Mouse (Mus musculus) liver, embryonic 15.5 days (tissue): Measurements from ENCODE around the gene Trip11. TPM values are rescaled to one million over a fixed set of nuclear protein-coding genes. Genes with fewer than 3 reads are reported as not detected.
"Not testable (repeated sequence)": the region's sequence is repeated elsewhere in the genome, so short reads cannot be mapped to it uniquely, and the experiment has no call there.

Source experiments
- ATAC-seq: fragments of 200-750 bp; cut with Nextera tagmentation; 2 replicates; pipeline ENCODE4 v1.8.0; 2017; ENCODE audit warnings: moderate number of reproducible peaks, mild to moderate bottlenecking, moderate library complexity; ENCODE audit not compliant: insufficient read depth
- H3K27ac ChIP-seq: fragments of 300-500 bp; sonication (generic); replicated peaks from 2 replicates; pipeline ENCODE4 v1.5.1; 2015; ENCODE audit warnings: mild to moderate bottlenecking, inconsistent platforms
- H3K27me3 ChIP-seq: fragments of 300-500 bp; sonication (generic); 2 replicates; pipeline ENCODE4 v1.6.1; 2015; ENCODE audit warnings: mild to moderate bottlenecking, inconsistent platforms
- H3K36me3 ChIP-seq: fragments of 300-500 bp; sonication (generic); replicated peaks from 2 replicates; pipeline ENCODE4 v1.6.1; 2015; ENCODE audit warnings: moderate library complexity, mild to moderate bottlenecking, inconsistent platforms
- H3K4me1 ChIP-seq: fragments of 300-500 bp; sonication (generic); replicated peaks from 2 replicates; pipeline ENCODE4 v1.6.1; 2015; ENCODE audit warnings: inconsistent platforms
- H3K4me2 ChIP-seq: fragments of 300-500 bp; sonication (generic); 2 replicates; pipeline ENCODE4 v1.6.1; 2015; ENCODE audit warnings: moderate library complexity, mild to moderate bottlenecking, inconsistent platforms
- H3K4me3 ChIP-seq: fragments of 300-500 bp; sonication (generic); replicated peaks from 2 replicates; pipeline ENCODE4 v1.5.1; 2015; ENCODE audit warnings: mild to moderate bottlenecking, inconsistent platforms
- H3K9ac ChIP-seq: fragments of 300-500 bp; sonication (generic); 2 replicates; pipeline ENCODE4 v1.6.1; 2015; ENCODE audit warnings: moderate library complexity, mild to moderate bottlenecking, inconsistent platforms
- H3K9me3 ChIP-seq: fragments of 300-500 bp; sonication (generic); replicated peaks from 2 replicates; pipeline ENCODE4 v1.6.1; 2016; ENCODE audit warnings: inconsistent platforms
- whole genome bisulfite sequencing: fragments of 180-500 bp; shearing (Covaris S2); methylation state at CpG from one replicate; pipeline ENCODE4 v1.1.7; 2015; ENCODE audit warnings: mixed read lengths; ENCODE audit not compliant: insufficient replicate concordance; 5-methylcytosine and 5-hydroxymethylcytosine counted together
- polyA plus RNA-seq: library from polyadenylated mRNA; unstranded; fragments of >200 nt; fragmentation: Nextera tagmentation; extraction: Ambion mirVana; gene quantifications from 2 replicates; pipeline ENCODE4 v1.2.1, GENCODE M21; 2015

Gene Trip11
- polyA plus RNA-seq = 8.5 and 9.3 TPM in 2 replicates

DNA sequence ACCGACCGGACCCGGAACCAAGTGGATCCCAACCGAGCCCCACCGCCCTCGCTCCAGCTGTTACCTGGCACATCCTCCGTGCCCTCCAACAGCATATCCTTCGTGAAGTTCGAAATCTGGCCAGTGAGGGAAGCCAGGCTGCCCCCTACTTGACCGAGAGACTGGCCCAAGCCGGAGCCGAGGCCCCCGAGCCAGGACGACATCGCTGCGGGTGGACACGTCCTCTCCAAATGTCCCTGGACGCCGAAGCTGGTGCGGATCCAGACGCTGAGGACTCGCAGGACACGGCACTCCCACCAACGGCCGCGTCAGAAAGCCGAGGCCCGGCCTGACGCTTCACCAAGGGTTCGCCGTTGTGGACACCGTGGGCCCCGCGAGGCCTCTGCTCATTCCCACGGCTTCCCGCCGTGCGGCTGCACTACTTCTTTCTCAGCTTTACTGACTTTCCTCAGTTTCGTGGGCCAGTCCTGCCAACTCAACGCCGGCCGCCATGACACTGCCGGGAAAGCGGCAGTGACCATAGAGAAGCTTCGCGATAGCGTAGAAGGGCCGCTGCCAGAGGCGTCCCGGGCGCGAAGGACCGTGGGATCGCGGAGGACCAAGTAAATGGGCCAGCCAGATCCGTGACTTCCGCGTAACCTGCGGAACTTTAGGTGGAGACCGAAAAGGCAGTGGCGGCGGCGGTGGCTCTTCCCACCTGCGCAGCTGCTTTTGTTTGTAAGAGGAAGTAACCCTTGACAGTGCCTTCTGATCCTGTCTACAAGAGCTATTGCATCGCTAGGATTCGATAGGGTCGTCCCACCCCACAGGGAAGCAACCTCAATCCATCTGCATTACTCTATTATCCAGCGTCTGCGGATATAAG, at the start of gene Trip11:
TSS of gene Trip11 (minus strand) at position 642 of the 865 bp plus-strand sequence.
- under 1% methylated on average over 69 of the region's 69 CpGs for WGBS
- H3K4me2 ChIP-seq = peak within 1 kb of the TSS; percentile 89
- peak; percentile 96 for ATAC-seq

DNA sequence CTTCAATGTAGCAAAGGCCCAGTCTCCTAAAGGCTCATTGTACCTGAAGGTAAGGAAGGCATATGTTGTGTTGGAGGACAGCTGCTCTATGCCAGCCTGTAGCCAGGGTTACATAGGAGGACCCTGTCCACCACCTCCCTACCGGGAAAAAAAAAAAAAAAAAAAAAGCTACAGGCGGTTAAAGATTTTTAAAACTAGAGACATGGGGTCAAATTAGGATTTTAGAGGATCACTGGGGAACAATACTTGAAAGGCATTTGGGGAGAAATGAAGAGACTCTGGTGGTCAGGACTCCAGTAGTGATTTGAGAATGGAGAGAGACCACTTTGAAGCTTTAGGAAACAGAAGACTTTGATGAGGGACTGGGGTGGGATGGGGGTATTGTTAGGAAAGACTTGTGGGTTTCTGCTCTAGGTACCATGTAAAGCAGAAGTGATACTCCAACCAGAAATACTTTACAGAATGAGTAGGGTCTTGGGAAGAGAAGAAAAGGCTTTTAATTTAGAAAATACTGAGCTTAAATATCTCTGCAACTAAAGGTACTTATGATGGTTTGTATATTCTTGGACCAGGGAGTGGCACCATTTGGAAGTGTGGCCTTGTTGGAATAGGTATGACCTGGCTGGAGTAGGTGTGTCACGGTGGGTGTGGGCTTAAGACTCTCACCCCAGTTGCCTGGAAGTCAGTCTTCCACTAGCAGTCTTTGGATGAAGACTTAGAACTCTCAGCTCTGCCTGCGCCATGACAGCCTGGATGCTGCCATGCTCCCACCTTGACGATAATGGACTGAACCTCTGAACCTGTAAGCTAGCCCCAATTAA, 46.1 kb upstream of the Trip11 start:
- Histone ChIP-seq H3K4me2 (peak overlapping the region; percentile 80), H3K4me1 (peaks cover 22% of the 10 kb centered on the region), H3K9ac (peak overlapping the region; percentile 26; the same call in 1 of the 2 replicates), H3K27ac (0 out of 2 replicates have a peak overlapping the region, but pooled peaks have one; percentile 51), H3K4me3 (peak overlapping the region; percentile 93)
- 70% methylated on average over 5 of the region's 5 CpGs for WGBS
- not testable (repeated sequence) for ATAC-seq, H3K9me3 ChIP-seq, H3K27me3 ChIP-seq, H3K36me3 ChIP-seq

More for the DNA sequence above, at the start of gene Trip11:
- H3K4me1 ChIP-seq = peaks cover 24% of the 10 kb centered on the region
- H3K27ac ChIP-seq = peak within 1 kb of the TSS; percentile 84
- H3K4me3 ChIP-seq = peak within 1 kb of the TSS; percentile 93
- peak within 1 kb of the TSS; percentile 89 for H3K9ac ChIP-seq
- H3K27me3 ChIP-seq = no peaks in the 10 kb centered on the region
- no peaks in the 10 kb centered on the region for H3K9me3 ChIP-seq
- H3K36me3 ChIP-seq = peaks cover 13% of the 10 kb centered on the region

DNA sequence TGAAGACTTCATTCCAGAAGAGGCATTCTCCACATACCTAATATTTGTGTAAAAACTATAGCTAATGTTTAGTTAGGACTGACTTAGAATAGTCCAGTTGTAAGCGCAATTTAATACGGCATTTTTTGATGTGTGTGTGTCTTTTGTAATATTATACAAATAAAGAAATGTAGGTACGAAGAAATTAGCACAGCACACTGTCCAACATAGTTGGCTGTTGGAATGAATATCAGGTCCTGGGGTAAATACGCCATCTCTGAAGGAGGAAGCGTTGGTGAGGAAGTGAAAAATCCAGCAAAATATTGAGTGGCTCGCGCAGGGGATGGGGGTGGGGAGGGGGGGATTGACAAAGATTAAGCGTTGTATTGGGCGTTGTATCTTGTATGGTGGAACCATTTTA, 45.5 kb upstream of the Trip11 start:
- no peaks in the 10 kb centered on the region for H3K36me3 ChIP-seq
- 18% methylated on average over 9 of the region's 9 CpGs for WGBS
- no peak for ATAC-seq
- peak overlapping the region; percentile 93 for H3K4me3 ChIP-seq
- H3K27me3 ChIP-seq = no peaks in the 10 kb centered on the region
- H3K9ac ChIP-seq = peak overlapping the region; percentile 26; the same call in 1 of the 2 replicates
- peak overlapping the region; percentile 51; the same call in 1 of the 2 replicates for H3K27ac ChIP-seq
- peaks cover 22% of the 10 kb centered on the region for H3K4me1 ChIP-seq
- H3K4me2 ChIP-seq = peak overlapping the region; percentile 80
- H3K9me3 ChIP-seq = no peaks in the 10 kb centered on the region

DNA sequence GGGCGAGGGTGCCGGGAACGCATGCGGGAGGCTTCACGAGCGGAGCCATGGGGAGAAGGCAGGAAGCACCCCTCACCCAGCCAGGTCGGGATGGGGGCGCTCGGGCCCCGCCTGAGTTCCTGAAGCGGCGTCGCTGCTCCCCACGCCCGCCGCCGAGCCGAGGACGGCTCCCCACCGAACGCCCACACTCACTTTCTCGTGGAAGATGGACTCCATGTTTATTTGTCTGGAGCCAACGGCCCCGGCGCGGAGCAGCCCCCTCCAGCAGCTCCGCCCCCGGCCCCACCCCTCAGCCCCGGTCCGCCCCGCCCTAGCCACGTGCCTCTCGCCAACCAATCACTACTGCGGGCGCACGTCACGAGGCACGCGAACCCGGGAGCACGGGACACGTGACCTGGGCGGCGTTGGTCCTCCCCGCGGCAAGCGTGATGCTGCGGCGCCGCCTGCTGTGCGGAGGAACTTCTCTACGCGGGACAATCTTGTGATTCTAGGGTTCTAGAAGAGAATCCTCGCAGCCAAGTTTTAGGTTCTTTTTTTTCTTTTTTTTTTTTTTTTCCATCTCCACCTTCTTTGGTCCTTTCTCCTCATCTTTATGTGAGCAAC, 45.0 kb upstream of the Trip11 start, which contains the start of gene Atxn3:
TSS of gene Atxn3 (minus strand) at position 305 of the 603 bp plus-strand sequence.
- peak within 1 kb of the TSS; percentile 87 for H3K9ac ChIP-seq
- H3K27me3 ChIP-seq = no peaks in the 10 kb centered on the region
- H3K9me3 ChIP-seq = no peaks in the 10 kb centered on the region
- peak; percentile 97 for ATAC-seq
- under 1% methylated on average over 54 of the region's 54 CpGs for WGBS
- H3K4me3 ChIP-seq = peak within 1 kb of the TSS; percentile 93
- peak within 1 kb of the TSS; percentile 80 for H3K4me2 ChIP-seq
- no peaks in the 10 kb centered on the region for H3K36me3 ChIP-seq
- H3K4me1 ChIP-seq = peaks cover 22% of the 10 kb centered on the region
- H3K27ac ChIP-seq = peak within 1 kb of the TSS; percentile 85

DNA sequence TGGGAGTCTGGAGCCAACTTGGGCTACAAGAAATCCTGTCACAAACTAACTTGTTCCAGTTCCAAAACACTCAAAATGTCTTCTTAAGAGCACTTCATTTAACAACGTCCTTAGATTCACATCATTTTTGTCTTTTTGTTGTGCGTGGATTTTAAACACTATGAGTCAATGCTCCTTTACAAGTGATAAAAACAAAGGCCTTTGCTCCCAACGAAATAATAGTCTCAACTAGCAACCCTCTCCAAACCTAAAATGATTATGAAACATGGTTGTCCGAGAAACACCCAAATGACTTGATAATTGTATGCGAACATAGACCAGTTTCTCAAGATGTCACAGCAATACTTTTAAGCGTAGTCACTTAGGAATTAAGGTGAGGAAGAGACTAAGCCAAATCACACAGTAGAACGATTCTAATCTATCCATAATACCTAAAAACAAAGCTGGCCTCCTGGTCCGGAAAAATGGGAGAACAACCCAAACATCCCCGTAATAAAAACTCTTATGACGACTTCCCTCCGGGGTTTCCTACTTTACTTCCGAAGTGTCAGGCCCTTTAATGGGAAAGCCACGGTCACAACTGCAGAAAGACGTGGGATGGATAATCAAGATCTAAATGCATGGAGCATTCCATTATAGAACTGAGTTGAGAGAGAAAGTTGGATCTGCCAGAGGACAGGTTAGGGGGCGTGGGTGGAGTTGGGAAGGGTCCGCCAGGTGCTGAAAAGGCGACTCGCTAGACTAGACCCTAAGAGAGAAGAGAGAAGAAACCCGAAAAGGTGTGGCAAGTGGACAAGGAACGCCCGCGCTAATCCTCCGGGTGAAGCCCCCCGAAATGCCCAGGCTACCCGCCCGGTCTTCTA, 44.2 kb upstream of the Trip11 start:
- Histone ChIP-seq H3K27me3 (no peaks in the 10 kb centered on the region), H3K9me3 (no peaks in the 10 kb centered on the region), H3K27ac (peak overlapping the region; percentile 85), H3K4me2 (peak overlapping the region; percentile 80), H3K4me3 (peak overlapping the region; percentile 93), H3K9ac (peak overlapping the region; percentile 87), H3K4me1 (peaks cover 22% of the 10 kb centered on the region), H3K36me3 (no peaks in the 10 kb centered on the region)
- ATAC-seq = no peak
- 6% methylated on average over 26 of the region's 26 CpGs for WGBS

DNA sequence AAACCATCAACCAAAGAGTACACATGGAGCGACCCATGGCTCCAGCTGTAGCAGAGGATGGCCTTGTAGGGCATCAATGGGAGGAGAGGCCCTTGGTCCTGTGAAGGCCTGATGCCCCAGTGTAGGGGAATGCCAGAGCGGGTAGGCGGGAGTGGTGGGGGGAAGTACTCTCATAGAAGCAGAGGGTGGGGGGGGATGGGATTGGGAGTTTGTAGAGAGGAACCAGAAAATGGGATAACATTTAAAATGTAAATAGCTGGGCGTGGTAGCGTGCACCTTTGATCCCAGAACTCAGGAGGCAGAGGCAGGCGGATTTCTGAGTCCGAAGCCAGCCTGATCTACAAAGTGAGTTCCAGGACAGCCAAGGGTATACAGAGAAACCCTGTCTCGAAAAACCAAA, 42.8 kb upstream of the Trip11 start:
- not testable (repeated sequence) for H3K27ac ChIP-seq, H3K9me3 ChIP-seq, H3K9ac ChIP-seq, H3K4me2 ChIP-seq, H3K27me3 ChIP-seq, H3K36me3 ChIP-seq, ATAC-seq, H3K4me3 ChIP-seq
- 90% methylated on average over 8 of the region's 8 CpGs for WGBS
- H3K4me1 ChIP-seq = peaks cover 22% of the 10 kb centered on the region

DNA sequence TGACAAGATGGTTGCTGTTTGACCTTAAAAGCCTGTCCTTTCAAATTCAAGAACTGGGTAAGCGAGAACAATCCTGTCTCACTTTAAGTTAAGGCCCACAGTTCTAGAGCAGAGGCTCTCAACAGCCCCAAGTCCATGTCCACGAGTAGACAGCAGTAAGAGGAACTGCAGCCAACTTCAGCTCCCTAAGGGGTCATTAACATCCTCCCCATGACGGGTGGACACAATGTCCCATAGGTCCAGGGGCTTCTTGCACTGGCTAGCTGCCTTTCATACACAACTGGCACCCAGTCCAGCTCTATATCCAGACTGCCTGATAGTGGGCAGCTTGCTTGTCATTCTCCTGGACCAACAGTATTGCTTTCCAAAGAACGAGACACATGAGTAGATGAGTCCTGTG, 35.7 kb upstream of the Trip11 start:
- no peak for ATAC-seq
- Histone ChIP-seq H3K36me3 (peaks cover 29% of the 10 kb centered on the region), H3K4me1 (0 out of 2 replicates have a peak, but pooled peaks cover 6% of the 10 kb centered on the region), H3K4me2 (no peak overlapping the region), H3K27ac (no peak overlapping the region), H3K9ac (no peak overlapping the region), H3K9me3 (no peaks in the 10 kb centered on the region), H3K27me3 (no peaks in the 10 kb centered on the region), H3K4me3 (no peak overlapping the region)
- WGBS = 63% methylated on average over 4 of the region's 4 CpGs

DNA sequence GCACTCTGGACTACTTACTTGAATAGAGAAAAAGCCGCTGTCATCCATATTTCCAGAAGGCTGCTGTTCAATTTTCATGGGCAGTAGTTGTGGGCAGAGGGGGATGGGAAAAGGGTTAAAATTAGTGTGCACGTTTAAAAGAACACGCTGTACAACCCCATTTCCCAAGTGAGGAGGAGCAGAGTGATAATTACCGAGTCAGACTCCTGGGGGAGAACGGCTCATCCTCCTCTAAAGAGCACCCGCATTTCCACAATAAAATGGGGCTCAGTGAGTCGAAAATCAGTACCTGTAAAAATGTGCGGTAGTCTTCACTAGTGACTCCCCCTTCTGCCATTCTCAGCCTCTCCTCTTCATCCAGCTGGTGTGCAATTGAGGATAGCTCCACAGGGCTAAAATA, 34.9 kb upstream of the Trip11 start:
- no peaks in the 10 kb centered on the region for H3K27me3 ChIP-seq
- ATAC-seq = no peak
- no peak overlapping the region for H3K4me3 ChIP-seq
- H3K9me3 ChIP-seq = no peaks in the 10 kb centered on the region
- H3K4me1 ChIP-seq = 0 out of 2 replicates have a peak, but pooled peaks cover 6% of the 10 kb centered on the region
- no peak overlapping the region for H3K9ac ChIP-seq
- H3K4me2 ChIP-seq = no peak overlapping the region
- H3K27ac ChIP-seq = no peak overlapping the region
- peaks cover 33% of the 10 kb centered on the region for H3K36me3 ChIP-seq
- WGBS = 69% methylated on average over 8 of the region's 8 CpGs

DNA sequence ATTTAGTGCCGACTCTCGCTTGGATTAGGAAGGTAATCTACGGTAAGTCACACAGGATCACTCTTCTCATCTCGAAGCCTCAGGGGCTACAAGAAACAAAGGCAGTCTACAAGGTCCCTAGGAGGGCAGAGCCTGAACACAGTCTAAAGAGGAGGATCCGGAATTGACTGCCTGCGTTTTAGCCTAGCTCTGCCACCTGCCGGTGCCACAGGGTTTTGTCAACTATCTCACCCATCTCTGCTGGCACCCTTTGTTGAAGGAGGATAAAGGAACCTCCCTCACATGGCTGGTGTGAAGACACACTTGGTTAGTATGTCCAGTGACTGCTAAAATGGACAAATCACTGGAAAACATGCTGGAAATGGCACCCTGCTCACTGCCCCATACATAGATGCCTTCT, 24.5 kb upstream of the Trip11 start:
- Histone ChIP-seq H3K4me3 (no peak overlapping the region), H3K36me3 (peaks cover 56% of the 10 kb centered on the region), H3K27me3 (no peaks in the 10 kb centered on the region), H3K4me1 (no peaks in the 10 kb centered on the region), H3K4me2 (no peak overlapping the region), H3K9me3 (no peaks in the 10 kb centered on the region), H3K9ac (no peak overlapping the region), H3K27ac (no peak overlapping the region)
- no peak for ATAC-seq
- 86% methylated on average over 7 of the region's 7 CpGs for WGBS

DNA sequence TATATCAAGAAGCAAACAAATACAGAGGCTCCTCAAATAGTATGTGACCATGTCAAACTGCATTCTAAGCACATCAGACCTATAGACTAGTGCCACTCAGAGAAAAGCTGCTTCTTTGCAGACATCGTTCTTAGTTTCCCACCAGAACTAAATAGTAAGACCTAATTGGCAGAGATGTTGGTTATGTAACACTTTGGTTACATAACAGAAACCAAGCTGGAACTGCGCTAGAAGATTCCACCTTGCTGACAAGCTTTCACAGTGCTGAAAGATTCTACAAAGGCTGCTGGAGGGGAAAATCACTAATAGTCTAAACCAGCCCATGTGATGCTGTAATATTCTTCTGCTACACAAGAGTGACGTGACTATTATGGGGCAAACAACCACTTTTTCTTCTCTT, 22.2 kb upstream of the Trip11 start:
- Histone ChIP-seq H3K9me3 (no peaks in the 10 kb centered on the region), H3K4me1 (no peaks in the 10 kb centered on the region), H3K4me2 (no peak overlapping the region), H3K27me3 (no peaks in the 10 kb centered on the region), H3K36me3 (peaks cover 56% of the 10 kb centered on the region), H3K27ac (no peak overlapping the region), H3K4me3 (no peak overlapping the region), H3K9ac (no peak overlapping the region)
- WGBS = 77% methylated on average over 3 of the region's 3 CpGs
- ATAC-seq = no peak
